Mouse (Mus musculus) liver, embryonic 16.5 days (tissue): ENCODE data around the gene Kalrn. TPM values are rescaled to one million over a fixed set of nuclear protein-coding genes. Genes with fewer than 3 reads are reported as not detected.

Experiments used
- ATAC-seq: fragments of 200-750 bp; cut with Nextera tagmentation; 2 replicates; pipeline ENCODE4 v1.8.0; 2017; ENCODE audit warnings: low read depth, mild to moderate bottlenecking, moderate number of reproducible peaks, moderate library complexity
- H3K27ac ChIP-seq: fragments of 300-500 bp; sonication (generic); 2 replicates; pipeline ENCODE4 v1.5.1; 2014; ENCODE audit warnings: mild to moderate bottlenecking, low read length
- H3K27me3 ChIP-seq: fragments of 300-500 bp; sonication (generic); 2 replicates; pipeline ENCODE4 v1.6.1; 2014; ENCODE audit warnings: low read depth, low read length, mixed read lengths; ENCODE audit not compliant: control insufficient read depth, insufficient read depth
- H3K36me3 ChIP-seq: fragments of 300-500 bp; sonication (generic); 2 replicates; pipeline ENCODE4 v1.6.1; 2014; ENCODE audit warnings: mild to moderate bottlenecking; ENCODE audit not compliant: control insufficient read depth, insufficient read depth
- H3K4me1 ChIP-seq: fragments of 300-500 bp; sonication (generic); 2 replicates; pipeline ENCODE4 v1.6.1; 2014; ENCODE audit warnings: low read depth, low read length, mixed read lengths; ENCODE audit not compliant: control insufficient read depth
- H3K4me2 ChIP-seq: fragments of 300-500 bp; sonication (generic); 2 replicates; pipeline ENCODE4 v1.6.1; 2014; ENCODE audit warnings: low read depth, low read length, mixed read lengths
- H3K4me3 ChIP-seq: fragments of 300-500 bp; sonication (generic); 2 replicates; pipeline ENCODE4 v1.5.1; 2014; ENCODE audit warnings: low read depth, mild to moderate bottlenecking, low read length
- H3K9ac ChIP-seq: fragments of 300-500 bp; sonication (generic); 2 replicates; pipeline ENCODE4 v1.6.1; 2014; ENCODE audit warnings: low read depth, low read length
- H3K9me3 ChIP-seq: fragments of 300-500 bp; sonication (generic); replicated peaks from 2 replicates; pipeline ENCODE4 v1.6.1; 2016; ENCODE audit warnings: low read length; ENCODE audit not compliant: control insufficient read depth
- WGBS: fragments of 180-500 bp; shearing (Covaris S2); extraction: QIAGEN DNeasy Blood & Tissue Kit; methylation state at CpG from one replicate; pipeline ENCODE4 v1.1.7; 2014; ENCODE audit not compliant: insufficient replicate concordance; 5-methylcytosine and 5-hydroxymethylcytosine counted together
- polyA plus RNA-seq: library from polyadenylated mRNA; unstranded; fragments of >200 nt; fragmentation: Nextera tagmentation; extraction: Ambion mirVana; gene quantifications from 2 replicates; pipeline ENCODE4 v1.2.1, GENCODE M21; 2015

Gene Kalrn
- polyA plus RNA-seq, 1 experiment from 2014 or later: 11.2 TPM

GRCm38 (mm10) chr16:33989106-33989505, 584.2 kb downstream of the Kalrn start:
- no peaks in the 10 kb centered on the region for H3K9me3 ChIP-seq
- H3K4me1 ChIP-seq: no peaks in the 10 kb centered on the region; the same call in 1 of the 2 replicates
- H3K27ac ChIP-seq: no peak overlapping the region
- no peak overlapping the region for H3K9ac ChIP-seq
- ATAC-seq: no peak
- 84% methylated on average over 1 of the region's 1 CpGs for WGBS
- H3K36me3 ChIP-seq: no peaks in the 10 kb centered on the region
- H3K27me3 ChIP-seq: no peaks in the 10 kb centered on the region
- H3K4me3 ChIP-seq: no peak overlapping the region
- no peak overlapping the region for H3K4me2 ChIP-seq

GRCm38 (mm10) chr16:33988358-33989012, 584.8 kb downstream of the Kalrn start:
- Histone ChIP-seq H3K27ac (no peak overlapping the region), H3K4me3 (no peak overlapping the region), H3K36me3 (no peaks in the 10 kb centered on the region), H3K9ac (no peak overlapping the region), H3K27me3 (no peaks in the 10 kb centered on the region), H3K4me1 (no peaks in the 10 kb centered on the region; the same call in 1 of the 2 replicates), H3K9me3 (no peaks in the 10 kb centered on the region), H3K4me2 (no peak overlapping the region)
- 50% methylated on average over 17 of the region's 17 CpGs for WGBS
- ATAC-seq: no peak

- no peaks in the 10 kb centered on the region for H3K27me3 ChIP-seq
- no peak for ATAC-seq
- H3K9ac ChIP-seq: no peak overlapping the region
- no peak overlapping the region for H3K4me2 ChIP-seq
- no peak overlapping the region for H3K4me3 ChIP-seq
- H3K4me1 ChIP-seq: no peaks in the 10 kb centered on the region; the same call in 1 of the 2 replicates
- H3K36me3 ChIP-seq: no peaks in the 10 kb centered on the region
- no peak overlapping the region for H3K27ac ChIP-seq
- 69% methylated on average over 7 of the region's 7 CpGs for WGBS
- H3K9me3 ChIP-seq: no peaks in the 10 kb centered on the region
These were observed 586.3 kb downstream of the Kalrn start for GRCm38 (mm10) chr16:33986993-33987392.

- Histone ChIP-seq H3K9me3 (no peaks in the 10 kb centered on the region), H3K36me3 (no peaks in the 10 kb centered on the region), H3K27me3 (no peaks in the 10 kb centered on the region), H3K27ac (no peak overlapping the region), H3K9ac (no peak overlapping the region), H3K4me2 (no peak overlapping the region), H3K4me1 (no peaks in the 10 kb centered on the region; the same call in 1 of the 2 replicates), H3K4me3 (no peak overlapping the region)
- ATAC-seq: no peak
- WGBS: 29% methylated on average over 6 of the region's 6 CpGs
These were observed 588.0 kb downstream of the Kalrn start for GRCm38 (mm10) chr16:33985372-33985771.

- 79% methylated on average over 6 of the region's 6 CpGs for WGBS
- Histone ChIP-seq H3K36me3 (no peaks in the 10 kb centered on the region), H3K9me3 (no peaks in the 10 kb centered on the region), H3K4me3 (no peak overlapping the region), H3K27me3 (no peaks in the 10 kb centered on the region), H3K27ac (no peak overlapping the region), H3K9ac (no peak overlapping the region), H3K4me1 (no peaks in the 10 kb centered on the region; the same call in none of the 2 replicates), H3K4me2 (no peak overlapping the region)
- no peak for ATAC-seq
These were observed 589.6 kb downstream of the Kalrn start for GRCm38 (mm10) chr16:33983712-33984111.

- Histone ChIP-seq H3K27ac (no peak overlapping the region), H3K4me1 (no peaks in the 10 kb centered on the region; the same call in 1 of the 2 replicates), H3K9me3 (no peaks in the 10 kb centered on the region), H3K27me3 (no peaks in the 10 kb centered on the region), H3K4me3 (no peak overlapping the region), H3K36me3 (no peaks in the 10 kb centered on the region), H3K4me2 (no peak overlapping the region), H3K9ac (no peak overlapping the region)
- 0 out of 2 replicates have a peak, but pooled peaks have one; percentile 13 for ATAC-seq
- WGBS: 40% methylated on average over 2 of the region's 2 CpGs
These were observed 593.5 kb downstream of the Kalrn start for GRCm38 (mm10) chr16:33979855-33980254.

GRCm38 (mm10) chr16:33967283-33967640, 606.1 kb downstream of the Kalrn start:
- 0 out of 2 replicates have a peak overlapping the region, but pooled peaks have one; percentile 36 for H3K27ac ChIP-seq
- peak overlapping the region; percentile 78 for H3K9ac ChIP-seq
- no peaks in the 10 kb centered on the region for H3K27me3 ChIP-seq
- ATAC-seq: peak; percentile 47
- 20% methylated on average over 2 of the region's 2 CpGs for WGBS
- H3K4me1 ChIP-seq: peaks cover 10% of the 10 kb centered on the region
- peak overlapping the region; percentile 84 for H3K4me3 ChIP-seq
- peaks cover 6% of the 10 kb centered on the region; the same call in 1 of the 2 replicates for H3K36me3 ChIP-seq
- no peaks in the 10 kb centered on the region for H3K9me3 ChIP-seq
- peak overlapping the region; percentile 78 for H3K4me2 ChIP-seq

GRCm38 (mm10) chr16:33966538-33967282, 606.6 kb downstream of the Kalrn start, which contains the start of gene Umps:
Umps (minus strand) TSS chr16:33967038.
- Histone ChIP-seq H3K27me3 (no peaks in the 10 kb centered on the region), H3K4me1 (peaks cover 10% of the 10 kb centered on the region), H3K27ac (peak within 1 kb of the TSS; percentile 45), H3K4me2 (peak within 1 kb of the TSS; percentile 78), H3K9me3 (no peaks in the 10 kb centered on the region), H3K4me3 (peak within 1 kb of the TSS; percentile 84), H3K36me3 (peaks cover 10% of the 10 kb centered on the region; the same call in 1 of the 2 replicates), H3K9ac (peak within 1 kb of the TSS; percentile 78)
- WGBS: under 1% methylated on average over 44 of the region's 44 CpGs
- peak; percentile 78 for ATAC-seq
